Mouse (Mus musculus): Measurements from ENCODE around the gene Hps5.
A peak's percentile ranks its signal among the peaks of the same experiment; 100 is the strongest.
"Not testable (repeated sequence)": the region's sequence is repeated elsewhere in the genome, so short reads cannot be mapped to it uniquely, and the experiment has no call there.

The Hps5 gene

GRCm38 (mm10) chr7:46827803-46828184 is 31.9 kb upstream of the Hps5 start:
- DNase-seq (ENCODE audit: low read depth), result no peak

GRCm38 (mm10) chr7:46827046-46827802 is 31.4 kb upstream of the Hps5 start:
- no peak for DNase-seq (ENCODE audit: low read depth)

- DNase-seq (ENCODE audit: low read depth), result not testable (repeated sequence)
Measured at GRCm38 (mm10) chr7:46820876-46821632, 25.2 kb upstream of the Hps5 start.

- DNase-seq (ENCODE audit: low read depth), result no peak
Measured at GRCm38 (mm10) chr7:46814012-46814411, 18.1 kb upstream of the Hps5 start.

GRCm38 (mm10) chr7:46810325-46810724 is 14.5 kb upstream of the Hps5 start:
- peak; percentile 43 for DNase-seq (ENCODE audit: low read depth)

- DNase-seq (ENCODE audit: low read depth), result peak; percentile 35
Measured at GRCm38 (mm10) chr7:46796779-46797178, 915 bp upstream of the Hps5 start.

- DNase-seq (ENCODE audit: low read depth), result no peak
Measured at GRCm38 (mm10) chr7:46796206-46796679, 379 bp upstream of the Hps5 start.

- no peak for DNase-seq (ENCODE audit: low read depth)
Measured at GRCm38 (mm10) chr7:46793871-46794270, 2.0 kb downstream of the Hps5 start.

- no peak for DNase-seq (ENCODE audit: low read depth)
Measured at GRCm38 (mm10) chr7:46789177-46789849, 6.6 kb downstream of the Hps5 start.

- peak; percentile 66 for DNase-seq (ENCODE audit: low read depth)
Measured at GRCm38 (mm10) chr7:46770706-46771105, 25.2 kb downstream of the Hps5 start.

- DNase-seq (ENCODE audit: low read depth), result no peak
Measured at GRCm38 (mm10) chr7:46768451-46768850, 27.4 kb downstream of the Hps5 start.

- DNase-seq (ENCODE audit: low read depth), result no peak
Measured at GRCm38 (mm10) chr7:46767371-46767770, 28.5 kb downstream of the Hps5 start.

GRCm38 (mm10) chr7:46764672-46765071 is 31.2 kb downstream of the Hps5 start:
- no peak for DNase-seq (ENCODE audit: low read depth)

GRCm38 (mm10) chr7:46762601-46763000 is 33.3 kb downstream of the Hps5 start:
- no peak for DNase-seq (ENCODE audit: low read depth)

GRCm38 (mm10) chr7:46761049-46761795 is 34.6 kb downstream of the Hps5 start:
- peak; percentile 12 for DNase-seq (ENCODE audit: low read depth)

- DNase-seq (ENCODE audit: low read depth), result no peak
Measured at GRCm38 (mm10) chr7:46751490-46751889, 44.4 kb downstream of the Hps5 start, which contains the start of gene Saa2. TSS of gene Saa2 (plus strand) at chr7:46751790.

GRCm38 (mm10) chr7:46748459-46748858 is 47.4 kb downstream of the Hps5 start:
- no peak for DNase-seq (ENCODE audit: low read depth)

- DNase-seq (ENCODE audit: low read depth), result no peak
Measured at GRCm38 (mm10) chr7:46746381-46746780, 49.5 kb downstream of the Hps5 start.

- peak; percentile 63 for DNase-seq (ENCODE audit: low read depth)
Measured at GRCm38 (mm10) chr7:46745816-46746215, 50.0 kb downstream of the Hps5 start.

- DNase-seq (ENCODE audit: low read depth), result not testable (repeated sequence)
Measured at GRCm38 (mm10) chr7:46742880-46743279, 53.0 kb downstream of the Hps5 start, which contains the start of gene Saa1. TSS of gene Saa1 (minus strand) at chr7:46742980.

GRCm38 (mm10) chr7:46740041-46740440 is 55.8 kb downstream of the Hps5 start:
- not testable (repeated sequence) for DNase-seq (ENCODE audit: low read depth)

All from 416B (cell line).